Mouse (Mus musculus) erythroblast, embryonic 14.5 days (primary cell): ENCODE measurements around the gene Nepro. TPM values are rescaled to one million over a fixed set of nuclear protein-coding genes. Genes with fewer than 3 reads are reported as not detected.

Experiments
- H3K27me3 ChIP-seq: 2 replicates; pipeline ENCODE4 v1.6.1; 2012; ENCODE audit warnings: inconsistent platforms; ENCODE audit not compliant: control insufficient read depth
- H3K36me3 ChIP-seq: 2 replicates; pipeline ENCODE4 v1.6.1; 2012; ENCODE audit warnings: mild to moderate bottlenecking, inconsistent platforms; ENCODE audit not compliant: control insufficient read depth
- H3K4me1 ChIP-seq: 2 replicates; pipeline ENCODE4 v1.6.1; 2012; ENCODE audit warnings: inconsistent platforms; ENCODE audit not compliant: control insufficient read depth
- H3K4me3 ChIP-seq: replicated peaks from 2 replicates; pipeline ENCODE3; 2012; ENCODE audit warnings: moderate library complexity, mild to moderate bottlenecking, inconsistent platforms
- H3K9me3 ChIP-seq: 2 replicates; pipeline ENCODE4 v1.6.1; 2012; ENCODE audit warnings: low read length, inconsistent platforms, mixed read lengths; ENCODE audit not compliant: control insufficient read depth
- GATA1 ChIP-seq: IDR thresholded peaks from 2 replicates; pipeline ENCODE4 v1.6.1; 2012; ENCODE audit warnings: low read length, inconsistent platforms, mixed read lengths
- TAL1 ChIP-seq: IDR thresholded peaks from 3 replicates; pipeline ENCODE4 v1.6.1; 2012; ENCODE audit warnings: low read length, inconsistent platforms, mixed read lengths
- polyA plus RNA-seq: library from polyadenylated mRNA; stranded (reverse); fragments of >175 nt; gene quantifications from 2 replicates; pipeline ENCODE4 v1.2.3, GENCODE M21; 2012

The Nepro gene
- polyA plus RNA-seq, 1 experiment: 0.32 TPM

DNA sequence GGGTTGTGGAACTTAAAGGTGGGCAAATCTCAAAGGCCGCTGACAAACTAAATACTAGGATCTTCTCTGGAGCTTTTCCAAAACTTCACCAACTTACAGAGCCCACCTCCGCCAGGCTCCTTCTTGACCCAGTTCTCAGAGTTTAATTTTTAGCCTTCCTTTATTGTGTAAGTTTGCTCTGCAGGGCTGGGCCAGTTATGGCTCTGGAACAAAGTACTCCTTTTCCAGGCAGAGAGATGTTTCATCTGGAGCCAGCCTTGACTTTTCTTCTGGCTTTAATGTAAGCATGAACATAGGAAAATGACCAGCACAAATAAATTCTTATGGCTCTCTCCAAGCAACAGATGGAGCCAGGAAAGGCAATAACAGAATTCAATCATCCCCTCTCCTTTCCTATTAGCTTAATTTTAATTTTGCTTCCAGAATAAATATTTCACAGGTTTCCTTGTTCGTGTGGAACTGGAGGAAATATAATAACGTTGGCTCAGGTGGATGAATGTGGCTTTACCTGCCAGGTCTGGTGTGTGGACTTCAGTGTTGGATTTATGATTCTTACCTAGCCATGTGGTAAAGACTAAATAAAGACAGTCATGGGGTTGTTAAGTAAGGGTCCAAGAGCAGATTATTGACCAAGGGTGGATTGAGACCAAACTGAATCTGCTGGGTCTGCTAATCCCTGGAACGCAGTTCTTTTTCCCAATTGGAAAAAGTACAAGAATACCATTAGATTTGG lies 26.5 kb upstream of the Nepro start:
- Histone ChIP-seq H3K9me3 (no peaks in the 10 kb centered on the region), H3K4me3 (no peak overlapping the region), H3K27me3 (no peaks in the 10 kb centered on the region), H3K36me3 (no peaks in the 10 kb centered on the region), H3K4me1 (no peaks in the 10 kb centered on the region)
- no peak for TF ChIP-seq GATA1
- no peak for TF ChIP-seq TAL1

- H3K27me3 ChIP-seq: no peaks in the 10 kb centered on the region
- no peak for TF ChIP-seq TAL1
- no peak for TF ChIP-seq GATA1
- H3K4me1 ChIP-seq: no peaks in the 10 kb centered on the region
- H3K9me3 ChIP-seq: no peaks in the 10 kb centered on the region
- H3K36me3 ChIP-seq: no peaks in the 10 kb centered on the region
- H3K4me3 ChIP-seq: no peak overlapping the region
Measured at GRCm38 (mm10) chr16:44701155-44701554, 22.9 kb upstream of the Nepro start.

GRCm38 (mm10) chr16:44702272-44702671 lies 21.8 kb upstream of the Nepro start:
- TF ChIP-seq TAL1: no peak
- TF ChIP-seq GATA1: no peak
- Histone ChIP-seq H3K9me3 (no peaks in the 10 kb centered on the region), H3K27me3 (no peaks in the 10 kb centered on the region), H3K36me3 (no peaks in the 10 kb centered on the region), H3K4me1 (no peaks in the 10 kb centered on the region), H3K4me3 (no peak overlapping the region)

DNA sequence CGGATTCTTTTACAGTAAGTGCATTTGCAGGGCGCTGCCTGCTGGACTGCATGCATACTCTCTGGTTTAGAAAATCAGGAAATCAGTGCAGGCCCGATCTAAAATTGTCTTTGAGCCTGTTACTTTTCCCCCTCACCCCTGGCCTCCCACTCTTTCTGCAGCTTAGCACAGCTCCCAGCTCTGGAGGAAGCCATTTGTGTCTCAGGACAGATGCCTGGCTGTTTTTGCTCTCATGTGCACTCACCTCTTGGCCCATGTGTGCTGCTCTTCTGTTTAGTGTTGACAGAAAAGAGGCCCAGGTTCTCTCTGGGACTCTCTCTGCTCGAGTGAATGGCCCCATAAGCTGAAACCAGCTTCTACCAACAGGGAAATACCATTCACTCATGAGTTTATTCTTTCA lies 20.6 kb upstream of the Nepro start:
- Histone ChIP-seq H3K36me3 (no peaks in the 10 kb centered on the region), H3K27me3 (no peaks in the 10 kb centered on the region), H3K9me3 (no peaks in the 10 kb centered on the region), H3K4me3 (no peak overlapping the region), H3K4me1 (no peaks in the 10 kb centered on the region)
- TF ChIP-seq GATA1: no peak

DNA sequence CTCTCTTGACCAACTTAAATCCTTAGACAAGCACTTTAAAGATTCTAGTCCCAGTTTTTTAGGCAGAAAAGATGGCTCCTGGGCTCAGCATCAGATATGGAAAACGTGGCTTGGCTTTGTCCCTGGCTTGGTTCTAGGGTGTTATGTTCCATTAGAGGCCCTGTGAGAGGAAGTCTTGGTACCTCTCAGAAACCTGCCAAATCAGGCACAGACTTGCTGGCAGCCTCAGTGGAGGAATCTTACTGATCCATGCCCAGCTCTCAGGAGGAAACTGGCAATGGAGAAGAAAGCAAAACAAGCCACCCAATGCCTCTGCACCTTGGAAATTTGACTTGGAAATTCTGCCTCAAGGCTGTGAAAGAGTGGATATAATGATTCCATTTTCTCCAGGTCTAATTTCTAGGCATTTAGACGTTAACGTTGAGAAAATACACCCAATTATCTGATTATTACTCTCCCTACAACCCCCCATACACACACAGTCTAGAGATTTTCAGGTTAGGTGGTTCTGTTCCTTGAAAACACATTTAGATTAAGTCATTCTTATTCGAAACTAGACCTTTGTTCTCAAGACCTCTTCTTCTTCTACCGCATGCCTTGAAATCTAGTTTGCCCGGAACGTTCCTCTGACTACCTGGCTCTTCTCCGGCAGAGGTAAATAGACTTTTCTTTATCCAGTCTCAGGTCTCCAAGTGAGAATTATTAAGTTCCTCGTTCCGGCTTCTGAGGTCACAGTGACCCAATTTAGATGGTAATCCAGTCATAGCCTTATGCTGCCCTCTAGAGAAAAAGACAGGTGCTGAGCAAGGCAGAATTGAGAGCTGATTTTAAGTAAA lies 7.6 kb upstream of the Nepro start:
- peaks cover 5% of the 10 kb centered on the region for H3K36me3 ChIP-seq
- no peaks in the 10 kb centered on the region for H3K9me3 ChIP-seq
- TF ChIP-seq GATA1: no peak
- TF ChIP-seq TAL1: no peak
- no peaks in the 10 kb centered on the region for H3K27me3 ChIP-seq
- no peaks in the 10 kb centered on the region for H3K4me1 ChIP-seq
- no peak overlapping the region for H3K4me3 ChIP-seq

GRCm38 (mm10) chr16:44717141-44717634 lies 6.9 kb upstream of the Nepro start:
- H3K9me3 ChIP-seq: no peaks in the 10 kb centered on the region
- peaks cover 5% of the 10 kb centered on the region for H3K36me3 ChIP-seq
- no peak for TF ChIP-seq TAL1
- TF ChIP-seq GATA1: no peak
- no peaks in the 10 kb centered on the region for H3K27me3 ChIP-seq
- no peaks in the 10 kb centered on the region for H3K4me1 ChIP-seq
- H3K4me3 ChIP-seq: no peak overlapping the region

GRCm38 (mm10) chr16:44717838-44718237 lies 6.3 kb upstream of the Nepro start:
- H3K4me3 ChIP-seq: no peak overlapping the region
- H3K4me1 ChIP-seq: peaks cover 5% of the 10 kb centered on the region
- H3K36me3 ChIP-seq: peaks cover 5% of the 10 kb centered on the region
- H3K27me3 ChIP-seq: no peaks in the 10 kb centered on the region
- no peaks in the 10 kb centered on the region for H3K9me3 ChIP-seq
- TF ChIP-seq GATA1: no peak
- TF ChIP-seq TAL1: no peak

- Histone ChIP-seq H3K4me3 (no peak overlapping the region), H3K4me1 (peaks cover 15% of the 10 kb centered on the region), H3K36me3 (peaks cover 5% of the 10 kb centered on the region), H3K27me3 (no peaks in the 10 kb centered on the region), H3K9me3 (no peaks in the 10 kb centered on the region)
- TF ChIP-seq GATA1: no peak
- TF ChIP-seq TAL1: no peak
Measured at GRCm38 (mm10) chr16:44719349-44719748, 4.8 kb upstream of the Nepro start.

- no peaks in the 10 kb centered on the region for H3K27me3 ChIP-seq
- H3K4me3 ChIP-seq: no peak overlapping the region
- H3K9me3 ChIP-seq: no peaks in the 10 kb centered on the region
- H3K36me3 ChIP-seq: peaks cover 5% of the 10 kb centered on the region
- TF ChIP-seq GATA1 (no peak), TAL1 (no peak)
- peaks cover 25% of the 10 kb centered on the region for H3K4me1 ChIP-seq
Measured at GRCm38 (mm10) chr16:44720518-44720917, 3.6 kb upstream of the Nepro start.
